Mouse (Mus musculus) lung, adult 2 months (tissue): ENCODE measurements at regions not wholly inside any gene's neighbourhood (a gene's known extent, or its start where the extent isn't known, plus 50 kb on each side); places are given as distances from the start of the nearest gene placed in this dataset.

ENCODE experiments used
- CTCF ChIP-seq: fragments of 200-500 bp; IDR thresholded peaks from 2 replicates; pipeline ENCODE4 v1.5.1; 2011; ENCODE audit warnings: mild to moderate bottlenecking, low read length, control low read depth; ENCODE audit not compliant: insufficient read depth
- POLR2A ChIP-seq: fragments of 200-500 bp; IDR thresholded peaks from 2 replicates; pipeline ENCODE4 v1.6.1; 2011; ENCODE audit warnings: low read depth, mild to moderate bottlenecking, control low read depth, low read length, borderline replicate concordance; ENCODE audit errors: extremely low read depth

- TF ChIP-seq POLR2A = no peak
- TF ChIP-seq CTCF = no peak
These were observed 136.7 kb downstream of the Dact1 start for GRCm38 (mm10) chr12:71446177-71446891.
